8 mouse cellular contexts compared by ENCODE assay signal in genomic region chr5:67847253-67848165, GRCm38 (mm10). TPM values are rescaled to one million over a fixed set of nuclear protein-coding genes. Genes with fewer than 3 reads are reported as not detected.
A peak's percentile ranks its signal among the peaks of the same experiment; 100 is the strongest.
DNase-seq lines count a peak whose midpoint lies in the region; ATAC-seq and TF ChIP-seq lines count a peak whose summit lies in the region.

TSS of gene Atp8a1 (minus strand) at chr5:67847434.

- peak; percentile 62 for TF ChIP-seq POLR2A in CH12.LX (IDR thresholded peaks at IDR 0.05; ENCODE audit: low read depth, low read length)

- peaks cover 2 to 12% of the 10 kb centered on the region in 2 experiments; a peak in 3 of 4 replicates for H3K4me1 ChIP-seq in CH12.LX (ENCODE audit: control insufficient read depth in 1 of 2, insufficient read depth in 2 of 2)
- peaks cover 41% of the 10 kb centered on the region for H3K4me1 ChIP-seq in forebrain, embryonic 12.5 days
- H3K4me1 ChIP-seq in heart, postnatal 0 days (ENCODE audit: control insufficient read depth, insufficient read depth), result peaks cover 11% of the 10 kb centered on the region; the same call in 1 of the 2 replicates
- peaks cover 23 to 27% of the 10 kb centered on the region in 2 experiments for H3K4me1 ChIP-seq in liver, embryonic 14.5 days (replicated peaks; ENCODE audit: control insufficient read depth in 2 of 2, insufficient read depth in 2 of 2, low read length in 1 of 2)
- H3K4me1 ChIP-seq in stomach, embryonic 15.5 days, result peaks cover 5% of the 10 kb centered on the region; the same call in 1 of the 2 replicates

- in situ Hi-C loops in CH12.LX (cut with MboI; ENCODE audit: low pct_ligation_motif_present, low pct_unique_long_range_greater_than_20kb, low sequenced_read_pairs), result no loop called here

- dilution Hi-C loops in CH12.LX (cut with MboI; ENCODE audit: extremely low pct_ligation_motif_present, extremely low pct_unique_long_range_greater_than_20kb, low sequenced_read_pairs), result no loop called here

- peak in 1 of 2 experiments; percentile 24; a peak in 2 of 4 replicates for TF ChIP-seq CTCF in CH12.LX (conservative IDR thresholded peaks at IDR 0.05 in 1 of 2, IDR thresholded peaks at IDR 0.05 in 1 of 2; ENCODE audit: low read depth in 2 of 2, low read length in 2 of 2)
- TF ChIP-seq CTCF in heart, postnatal 0 days (IDR thresholded peaks at IDR 0.05; ENCODE audit: low read depth), result no peak
- TF ChIP-seq CTCF in liver, embryonic 14.5 days (IDR thresholded peaks at IDR 0.05; ENCODE audit: low read depth), result peak; percentile 45

- peak within 1 kb of the TSS; percentile 72 for H3K9ac ChIP-seq in CH12.LX (ENCODE audit: insufficient read depth, low read depth)
- H3K9ac ChIP-seq in forebrain, embryonic 12.5 days, result peak within 1 kb of the TSS; percentile 85
- H3K9ac ChIP-seq in heart, postnatal 0 days (replicated peaks; ENCODE audit: low read depth, low read length), result peak within 1 kb of the TSS; percentile 87
- peak within 1 kb of the TSS; percentile 71 for H3K9ac ChIP-seq in liver, embryonic 14.5 days (replicated peaks)
- peak within 1 kb of the TSS; percentile 33 for H3K9ac ChIP-seq in stomach, embryonic 15.5 days

- H3K27me3 ChIP-seq in CH12.LX (replicated peaks), result no peaks in the 10 kb centered on the region
- no peaks in the 10 kb centered on the region for H3K27me3 ChIP-seq in forebrain, embryonic 12.5 days
- H3K27me3 ChIP-seq in heart, postnatal 0 days (ENCODE audit: control insufficient read depth, insufficient read depth, low read length), result no peaks in the 10 kb centered on the region
- H3K27me3 ChIP-seq in liver, embryonic 14.5 days (ENCODE audit: control insufficient read depth, insufficient read depth, low read length), result no peaks in the 10 kb centered on the region
- H3K27me3 ChIP-seq in stomach, embryonic 15.5 days (replicated peaks), result no peaks in the 10 kb centered on the region

- peak within 1 kb of the TSS; percentile 65 for H3K27ac ChIP-seq in CH12.LX (ENCODE audit: insufficient read depth, low read depth)
- H3K27ac ChIP-seq in forebrain, embryonic 12.5 days, result peak within 1 kb of the TSS; percentile 84
- H3K27ac ChIP-seq in heart, postnatal 0 days (ENCODE audit: low read depth), result peak within 1 kb of the TSS; percentile 91
- peak within 1 kb of the TSS; percentile 74 for H3K27ac ChIP-seq in liver, embryonic 14.5 days
- peak within 1 kb of the TSS; percentile 81 for H3K27ac ChIP-seq in stomach, embryonic 15.5 days

- peaks cover 0 to 9% of the 10 kb centered on the region in 2 experiments for H3K36me3 ChIP-seq in CH12.LX (replicated peaks in 1 of 2; ENCODE audit: control insufficient read depth in 1 of 2, insufficient read depth in 1 of 2, low read length in 1 of 2)
- no peaks in the 10 kb centered on the region for H3K36me3 ChIP-seq in forebrain, embryonic 12.5 days (replicated peaks)
- no peaks in the 10 kb centered on the region for H3K36me3 ChIP-seq in heart, postnatal 0 days (replicated peaks; ENCODE audit: control insufficient read depth, insufficient read depth, low read length)
- H3K36me3 ChIP-seq in liver, embryonic 14.5 days (replicated peaks; ENCODE audit: control insufficient read depth, insufficient read depth, low read depth), result no peaks in the 10 kb centered on the region
- H3K36me3 ChIP-seq in stomach, embryonic 15.5 days, result no peaks in the 10 kb centered on the region

- peak; percentile 91 for DNase-seq in CH12.LX (ENCODE audit: extremely low read depth)
- DNase-seq in c-Kit-positive CD71-positive TER-119-positive erythroid progenitor cells, embryonic 14.5 days (ENCODE audit: low spot score), result peak; percentile 96
- peak; percentile 94 for DNase-seq in heart, postnatal 0 days (ENCODE audit: low spot score)
- peak; percentile 98 to 100 for DNase-seq in kidney, postnatal 36 days
- peak; percentile 91 to 95 (median 93) for DNase-seq in liver, embryonic 14.5 days (ENCODE audit: low read depth in 3 of 3, low spot score in 3 of 3)
- DNase-seq in neural tube, embryonic 10.5 days (ENCODE audit: extremely low spot score, low spot score), result peak; percentile 98

- H3K4me2 ChIP-seq in CH12.LX (ENCODE audit: insufficient read depth, low read depth, poor library complexity, severe bottlenecking), result peak within 1 kb of the TSS; percentile 62
- peak within 1 kb of the TSS; percentile 81 for H3K4me2 ChIP-seq in forebrain, embryonic 12.5 days
- H3K4me2 ChIP-seq in heart, postnatal 0 days (ENCODE audit: low read depth, low read length), result peak within 1 kb of the TSS; percentile 82
- H3K4me2 ChIP-seq in liver, embryonic 14.5 days (ENCODE audit: low read depth), result peak within 1 kb of the TSS; percentile 76
- peak within 1 kb of the TSS; percentile 96 for H3K4me2 ChIP-seq in stomach, embryonic 15.5 days

- WGBS in forebrain, embryonic 12.5 days, result under 1% methylated on average over 56 of the region's 64 CpGs
- WGBS in heart, postnatal 0 days, result under 1% methylated on average over 35 of the region's 64 CpGs
- WGBS in liver, embryonic 14.5 days (ENCODE audit: insufficient replicate concordance), result 1% methylated on average over 61 of the region's 64 CpGs
- under 1% methylated on average over 55 of the region's 64 CpGs for WGBS in stomach, embryonic 15.5 days

- H3K4me3 ChIP-seq in CH12.LX (replicated peaks in 1 of 3; ENCODE audit: low read depth in 2 of 3, low read length in 2 of 3, poor library complexity in 1 of 3), result peak within 1 kb of the TSS; percentile 61 to 98 (median 86)
- H3K4me3 ChIP-seq in forebrain, embryonic 12.5 days (replicated peaks), result peak within 1 kb of the TSS; percentile 88
- peak within 1 kb of the TSS; percentile 98 for H3K4me3 ChIP-seq in heart, postnatal 0 days (ENCODE audit: low read depth, low read length)
- peak within 1 kb of the TSS; percentile 77 to 95 for H3K4me3 ChIP-seq in liver, embryonic 14.5 days (ENCODE audit: insufficient read depth in 1 of 2, low read depth in 2 of 2, low read length in 2 of 2)
- H3K4me3 ChIP-seq in stomach, embryonic 15.5 days (replicated peaks), result peak within 1 kb of the TSS; percentile 64

- TF ChIP-seq EP300 in CH12.LX (IDR thresholded peaks at IDR 0.05; ENCODE audit: low read length), result 0 out of 2 replicates have a peak, but pooled peaks have one; percentile 19
- no peak for TF ChIP-seq EP300 in heart, postnatal 0 days (IDR thresholded peaks at IDR 0.05; ENCODE audit: low read depth)
- TF ChIP-seq EP300 in liver, embryonic 14.5 days (IDR thresholded peaks at IDR 0.05; ENCODE audit: low read depth), result peak; percentile 31; the same call in 1 of the 2 replicates

- H3K9me3 ChIP-seq in CH12.LX (replicated peaks; ENCODE audit: low read length), result no peaks in the 10 kb centered on the region
- no peaks in the 10 kb centered on the region for H3K9me3 ChIP-seq in forebrain, embryonic 12.5 days
- H3K9me3 ChIP-seq in heart, postnatal 0 days (replicated peaks; ENCODE audit: control insufficient read depth, low read length), result no peaks in the 10 kb centered on the region
- no peaks in the 10 kb centered on the region for H3K9me3 ChIP-seq in liver, embryonic 14.5 days (ENCODE audit: control insufficient read depth, low read length)
- H3K9me3 ChIP-seq in stomach, embryonic 15.5 days, result no peaks in the 10 kb centered on the region

- TF ChIP-seq RAD21 in CH12.LX (IDR thresholded peaks at IDR 0.05; ENCODE audit: low read depth, low read length), result peak; percentile 21

- H3K79me2 ChIP-seq in CH12.LX (replicated peaks; ENCODE audit: control insufficient read depth, extremely low read depth, insufficient read depth, poor library complexity, severe bottlenecking), result no peaks in the 10 kb centered on the region; the same call in none of the 2 replicates

- peak; percentile 96 for ATAC-seq in forebrain, embryonic 12.5 days (ENCODE audit: low FRiP score)
- peak; percentile 100 for ATAC-seq in heart, postnatal 0 days (ENCODE audit: insufficient read depth, low read depth)
- ATAC-seq in liver, embryonic 14.5 days (ENCODE audit: insufficient read depth), result peak; percentile 92
- ATAC-seq in stomach, embryonic 15.5 days (ENCODE audit: insufficient read depth, low FRiP score, low read depth), result peak; percentile 97

TF ChIP-seq in CH12.LX, 34 proteins besides CTCF, POLR2A, EP300 and RAD21 (continues in another document):
- TF ChIP-seq POLR2AphosphoS2 (IDR thresholded peaks at IDR 0.05; ENCODE audit: low read depth, low read length) (no peak), MEF2A (IDR thresholded peaks at IDR 0.05; ENCODE audit: borderline replicate concordance, low read depth, low read length) (0 out of 2 replicates have a peak, but pooled peaks have one; percentile 34), NELFE (IDR thresholded peaks at IDR 0.05; ENCODE audit: low read depth, low read length) (peak; percentile 53), UBTF (IDR thresholded peaks at IDR 0.05; ENCODE audit: low read depth, low read length) (0 out of 2 replicates have a peak, but pooled peaks have one; percentile 34), USF1 (IDR thresholded peaks at IDR 0.05; ENCODE audit: low read depth, low read length) (peak; percentile 58), E2F4 (IDR thresholded peaks at IDR 0.05; ENCODE audit: insufficient replicate concordance, low read depth, low read length) (0 out of 2 replicates have a peak, but pooled peaks have one; percentile 42), JUND (conservative IDR thresholded peaks at IDR 0.05; ENCODE audit: low read depth, low read length) (no peak), MXI1 (IDR thresholded peaks at IDR 0.05; ENCODE audit: low read depth, low read length) (peak; percentile 81), NRF1 (IDR thresholded peaks at IDR 0.05; ENCODE audit: low read depth, low read length) (peak; percentile 31; the same call in 1 of the 2 replicates), MYC (IDR thresholded peaks at IDR 0.05; ENCODE audit: low read depth, low read length) (peak; percentile 63; the same call in 1 of the 2 replicates), HCFC1 (IDR thresholded peaks at IDR 0.05; ENCODE audit: low read depth, low read length) (peak; percentile 41; the same call in 1 of the 2 replicates), TCF12 (IDR thresholded peaks at IDR 0.05; ENCODE audit: low read depth, low read length) (peak; percentile 65), SMC3 (IDR thresholded peaks at IDR 0.05; ENCODE audit: low read depth, low read length) (no peak; the same call in 1 of the 2 replicates), ELF1 (IDR thresholded peaks at IDR 0.05; ENCODE audit: low read depth, low read length) (peak; percentile 55), ZMIZ1 (IDR thresholded peaks at IDR 0.05; ENCODE audit: low read depth, low read length) (peak; percentile 66; the same call in 1 of the 2 replicates)

RNA-seq across cellular contexts. Expression of gene Atp8a1, which starts in this region (rescaled TPM):
- total RNA-seq in CH12.LX (2012; rRNA removed) (8.4 and 11.2 TPM in 2 replicates), CH12.LX (2014; rRNA removed) (5.0 and 5.5 TPM in 2 replicates)
- 4.4 and 4.8 TPM in 2 replicates for polyA plus RNA-seq in CH12.LX (2012; ENCODE audit: insufficient read length, low read depth)
- polyA plus RNA-seq in forebrain, embryonic 12.5 days (2016; fragmentation: Nextera tagmentation; extraction: Ambion mirVana), result 25.2 and 28.1 TPM in 2 replicates
- total RNA-seq in heart, postnatal 0 days (2014; rRNA removed; ENCODE audit: low replicate concordance), result 17.0 and 34.2 TPM in 2 replicates
- 5.8 and 7.5 TPM in 2 replicates for polyA plus RNA-seq in heart, postnatal 0 days (2015; fragmentation: Nextera tagmentation; extraction: Ambion mirVana)
- 17.5 and 21.0 TPM in 2 replicates for polyA plus RNA-seq in liver, embryonic 14.5 days (2012; rRNA removed)
- 42.5 and 43.6 TPM in 2 replicates for polyA plus RNA-seq in liver, embryonic 14.5 days (2014; fragmentation: Nextera tagmentation; extraction: Ambion mirVana)
- polyA plus RNA-seq in stomach, embryonic 15.5 days (2015; fragmentation: Nextera tagmentation; extraction: Ambion mirVana), result 11.6 and 13.5 TPM in 2 replicates

Comparison
In these comparisons a context has a peak if more than half of its experiments do, and no peak if none do; other contexts are left out.
1. Peak in every context shown above with its lines: DNase-seq, ATAC-seq, H3K4me3 ChIP-seq and H3K27ac ChIP-seq.
2. H3K9ac ChIP-seq: peak in every context shown above with its lines; median percentile 87 in heart, postnatal 0 days; 85 in forebrain, embryonic 12.5 days; 72 in CH12.LX; 71 in liver, embryonic 14.5 days; 33 in stomach, embryonic 15.5 days.